Mouse (Mus musculus) embryo, embryonic 10 days (tissue): ENCODE measurements around the gene Zfp788.
"Not testable (repeated sequence)": the region's sequence is repeated elsewhere in the genome, so short reads cannot be mapped to it uniquely, and the experiment has no call there.

Experiments
- DNase-seq: peaks from one replicate; pipeline ENCODE4 v3.0.0-alpha.2; 2015; ENCODE audit warnings: low spot score

The Zfp788 gene

GRCm38 (mm10) chr7:41632409-41633220 lies at the start of gene Zfp788:
Gene Zfp788 (plus strand): TSS chr7:41633203.
- DNase-seq, result peak; percentile 95

- not testable (repeated sequence) for DNase-seq
Measured at GRCm38 (mm10) chr7:41587831-41588230, 45.2 kb upstream of the Zfp788 start.

DNA sequence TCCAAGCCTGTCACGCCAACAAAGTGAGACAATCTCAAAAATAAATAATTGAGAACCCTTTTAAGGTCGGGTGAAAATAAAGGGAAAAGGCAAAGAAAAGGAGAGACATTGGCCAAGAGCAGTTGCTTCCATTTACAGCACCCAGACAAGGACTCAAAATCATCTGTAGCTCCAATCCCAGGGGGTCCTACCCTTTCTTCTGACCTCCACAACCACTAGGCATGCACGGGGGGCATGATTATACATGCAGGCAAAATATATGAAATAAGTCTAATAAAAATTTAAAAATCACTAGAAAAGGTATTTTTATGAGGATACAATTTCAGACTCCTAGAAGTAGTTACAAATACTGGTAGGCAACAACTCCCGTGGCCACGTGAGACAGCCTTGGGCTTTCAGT lies 34.4 kb upstream of the Zfp788 start:
- no peak for DNase-seq

GRCm38 (mm10) chr7:41599034-41599813 lies 33.8 kb upstream of the Zfp788 start, which contains the start of gene 2610021A01Rik:
Gene 2610021A01Rik (plus strand): TSS chr7:41599230.
- DNase-seq, result peak; percentile 95

DNA sequence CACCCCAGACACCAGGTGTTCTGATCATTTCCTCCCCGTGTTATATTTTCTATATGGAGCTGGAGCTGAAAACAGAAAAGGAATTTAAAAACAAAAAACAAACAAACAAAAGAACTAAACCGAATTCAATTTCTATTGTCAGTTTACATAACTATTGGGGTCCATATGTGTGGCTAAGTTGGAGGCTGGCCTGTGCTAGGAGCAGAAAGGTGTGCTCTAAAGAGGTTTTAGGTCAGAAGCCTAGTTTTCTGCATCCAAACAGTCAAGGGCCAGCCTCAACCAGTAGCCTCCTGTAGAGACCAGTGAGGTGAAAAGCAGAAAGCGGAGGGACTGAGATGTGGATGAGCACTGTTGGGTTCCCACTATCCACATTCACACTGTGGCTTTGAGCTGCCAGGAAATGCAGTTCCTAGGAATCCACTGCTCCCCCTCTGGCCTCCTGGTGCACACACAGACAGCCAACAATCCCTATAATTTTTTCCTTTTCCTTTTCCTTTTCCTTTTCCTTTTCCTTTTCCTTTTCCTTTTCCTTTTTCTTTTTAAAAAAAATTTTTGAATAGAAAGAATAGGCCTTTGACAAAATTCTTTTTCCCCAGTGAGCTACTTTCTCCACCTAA lies 33.0 kb upstream of the Zfp788 start:
- DNase-seq, result peak; percentile 31

- no peak for DNase-seq
Measured at GRCm38 (mm10) chr7:41611654-41612053, 21.3 kb upstream of the Zfp788 start.

DNA sequence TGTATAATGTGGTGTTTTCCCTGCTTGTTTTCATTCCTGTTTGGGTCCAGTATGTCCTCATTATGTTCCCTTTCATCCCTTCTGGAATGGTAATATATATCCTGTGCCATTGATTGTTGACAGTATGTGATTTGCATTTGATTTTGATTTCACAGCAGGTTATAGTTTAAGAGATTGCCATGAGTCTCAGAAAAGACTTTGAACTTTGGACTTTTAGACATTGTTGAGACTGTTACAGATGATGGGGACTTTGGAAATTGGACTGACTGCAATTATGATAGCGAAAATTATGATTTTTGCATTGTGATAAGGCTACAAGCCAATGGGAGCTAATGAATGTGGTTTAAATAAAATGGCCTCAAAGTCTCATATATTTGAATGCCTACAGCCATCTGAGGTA lies 16.8 kb upstream of the Zfp788 start:
- not testable (repeated sequence) for DNase-seq

DNA sequence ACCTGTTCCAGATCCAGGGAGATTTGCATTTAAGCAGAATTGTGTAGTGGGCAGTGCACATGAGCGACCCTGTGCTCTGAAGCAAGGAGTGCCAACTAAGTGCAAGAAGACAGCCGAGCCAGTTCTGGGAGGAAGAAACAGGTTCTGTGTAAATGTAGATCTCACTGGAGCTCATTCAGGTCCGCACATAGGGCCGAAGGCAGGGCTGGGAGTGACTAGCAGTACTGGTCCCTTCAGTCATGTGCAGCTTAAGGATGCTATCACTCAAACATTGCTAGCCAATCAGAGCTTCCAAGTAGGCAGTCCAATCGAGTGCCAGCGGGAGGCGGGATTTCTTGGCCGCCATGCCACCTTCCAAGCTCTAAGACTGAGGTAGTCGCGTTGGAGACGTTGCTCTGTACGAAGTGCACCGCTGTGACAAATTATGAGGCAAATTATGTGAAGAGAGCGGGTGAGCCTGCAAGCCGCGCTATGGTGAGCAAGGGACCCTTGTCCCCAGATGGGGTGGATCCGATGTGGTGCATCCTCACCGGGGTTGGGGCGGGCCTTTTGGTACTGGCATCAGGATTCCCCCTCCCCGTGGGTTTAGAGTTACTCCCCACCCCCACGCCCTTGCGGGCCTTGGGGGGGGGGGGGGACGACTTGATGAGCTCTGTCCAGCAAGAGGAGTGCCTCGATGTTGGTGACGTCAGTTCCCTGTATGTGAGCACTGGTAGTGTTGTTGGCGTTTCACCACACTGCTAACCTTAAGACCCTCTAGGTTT lies 400 bp downstream of the Zfp788 start:
- peak; percentile 96 for DNase-seq

DNA sequence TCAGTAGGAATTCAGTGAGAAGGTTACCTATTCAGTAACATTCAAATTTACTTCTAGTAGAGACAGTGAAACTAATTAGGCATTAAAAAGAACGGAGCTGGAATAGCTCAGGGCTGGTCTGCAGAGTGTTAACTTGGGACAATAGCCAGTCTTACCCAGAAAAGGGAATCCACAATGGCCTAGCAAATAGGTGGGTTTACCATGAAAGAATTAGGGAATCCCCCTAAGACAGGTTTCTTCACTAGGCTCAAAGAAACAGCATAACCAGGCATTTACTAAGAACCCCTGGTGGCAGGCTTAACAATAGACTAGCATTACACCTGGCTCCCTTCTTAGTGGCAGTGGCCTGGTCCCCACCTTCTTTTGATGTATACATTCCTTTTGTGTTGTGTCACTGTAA lies 41.3 kb downstream of the Zfp788 start:
- not testable (repeated sequence) for DNase-seq
